Mouse (Mus musculus): Measurements from ENCODE around the gene Ackr2.

DNA sequence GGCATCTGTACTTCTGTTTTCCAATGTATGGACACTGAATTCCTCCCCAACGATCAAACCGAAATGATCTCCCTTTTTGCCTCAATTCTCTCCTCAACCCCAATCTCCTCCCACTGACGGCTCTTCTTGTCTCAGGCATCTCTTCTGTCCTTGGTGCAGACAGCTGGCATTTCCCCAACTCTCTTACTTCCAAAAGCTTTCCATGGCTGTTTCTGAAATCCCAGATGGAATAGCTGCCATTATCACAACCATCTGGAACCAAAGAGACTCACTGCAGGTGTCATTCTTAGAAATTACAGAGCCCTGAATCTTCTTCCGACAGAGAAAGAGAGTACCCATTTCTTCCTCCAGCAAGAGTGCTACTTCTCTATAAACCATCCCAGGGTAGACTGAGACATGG, 36.7 kb downstream of the Ackr2 start:
- TF ChIP-seq CTCF (IDR thresholded peaks at IDR 0.05; ENCODE audit: borderline replicate concordance, insufficient read depth, low read depth, low read length) (no peak), POLR2A (IDR thresholded peaks at IDR 0.05; ENCODE audit: borderline replicate concordance, insufficient read depth, low read length) (no peak)
